12 mouse cellular contexts compared by ENCODE assay signal in genomic region chr2:38771478-38771797, GRCm38 (mm10). TPM values are rescaled to one million over a fixed set of nuclear protein-coding genes. Genes with fewer than 3 reads are reported as not detected.
DNase-seq lines count a peak whose midpoint lies in the region; ATAC-seq and TF ChIP-seq lines count a peak whose summit lies in the region.
"Had no signal": no experiment of that assay in that cellular context is flagged by ENCODE, and none has a peak within 500 bp of the region (broad histone marks: within the 10 kb centered on the region; RNA-seq: fewer than 3 reads in every experiment).

No protein-coding gene starts in this region.

- no peak for TF ChIP-seq EP300 in stomach, postnatal 0 days (optimal IDR thresholded peaks at IDR 0.05)

- no peak overlapping the region for H3K9ac ChIP-seq in lung, embryonic 16.5 days (ENCODE audit: low read length)
- H3K9ac ChIP-seq in stomach, postnatal 0 days (ENCODE audit: low read length), result no peak overlapping the region
- H3K9ac ChIP-seq: hindbrain, embryonic 12.5 days; liver, embryonic 12.5 days had no signal

- no peak for TF ChIP-seq CTCF in stomach, postnatal 0 days (IDR thresholded peaks at IDR 0.05; ENCODE audit: low read depth)

- 19% methylated on average over 2 of the region's 2 CpGs for WGBS in lung, embryonic 16.5 days
- WGBS in stomach, postnatal 0 days, result 28% methylated on average over 2 of the region's 2 CpGs

- H3K4me2 ChIP-seq in lung, embryonic 16.5 days (ENCODE audit: low read depth, low read length), result no peak overlapping the region
- H3K4me2 ChIP-seq in stomach, postnatal 0 days (replicated peaks; ENCODE audit: low read depth), result no peak overlapping the region
- H3K4me2 ChIP-seq: hindbrain, embryonic 12.5 days; liver, embryonic 12.5 days had no signal

- no peaks in the 10 kb centered on the region for H3K36me3 ChIP-seq in lung, embryonic 16.5 days (ENCODE audit: control insufficient read depth, insufficient read depth, low read length)
- no peaks in the 10 kb centered on the region for H3K36me3 ChIP-seq in stomach, postnatal 0 days (ENCODE audit: control insufficient read depth, insufficient read depth, low read length)
- H3K36me3 ChIP-seq: hindbrain, embryonic 12.5 days; liver, embryonic 12.5 days had no signal

- H3K27me3 ChIP-seq in lung, embryonic 16.5 days (ENCODE audit: control insufficient read depth, insufficient read depth, low read depth, low read length), result no peaks in the 10 kb centered on the region
- H3K27me3 ChIP-seq in stomach, postnatal 0 days (ENCODE audit: control insufficient read depth, insufficient read depth, low read length), result no peaks in the 10 kb centered on the region
- H3K27me3 ChIP-seq: hindbrain, embryonic 12.5 days; liver, embryonic 12.5 days had no signal

- H3K4me1 ChIP-seq in lung, embryonic 16.5 days (replicated peaks; ENCODE audit: control insufficient read depth, insufficient read depth, low read length), result peaks cover 7% of the 10 kb centered on the region; the same call in 1 of the 2 replicates
- no peaks in the 10 kb centered on the region for H3K4me1 ChIP-seq in stomach, postnatal 0 days (replicated peaks; ENCODE audit: control insufficient read depth, insufficient read depth)
- H3K4me1 ChIP-seq: hindbrain, embryonic 12.5 days had no signal

- H3K4me3 ChIP-seq in lung, embryonic 16.5 days (ENCODE audit: low read length), result no peak overlapping the region
- no peak overlapping the region for H3K4me3 ChIP-seq in stomach, postnatal 0 days (ENCODE audit: low read depth, low read length)
- H3K4me3 ChIP-seq: hindbrain, embryonic 12.5 days; liver, embryonic 12.5 days had no signal

- DNase-seq in cerebellum, postnatal 10 days, result peak; percentile 15 to 38
- DNase-seq in cerebellum, adult 11-12 months, result no peak
- DNase-seq in lung, postnatal 25 days (ENCODE audit: low spot score), result no peak
- peak; percentile 77 for DNase-seq in hindlimb bud, embryonic 11.5 days (ENCODE audit: extremely low spot score, low read depth, low spot score)
- DNase-seq in stomach, postnatal 0 days (ENCODE audit: low spot score), result peak; percentile 32
- DNase-seq in right cerebral cortex, postnatal 10 days (ENCODE audit: low spot score in 2 of 2), result no peak
- no peak for DNase-seq in thymus, postnatal 14 days
- DNase-seq: midbrain, embryonic 14.5 days had no signal

- no peaks in the 10 kb centered on the region for H3K9me3 ChIP-seq in lung, embryonic 16.5 days (ENCODE audit: control insufficient read depth, low read length)
- no peaks in the 10 kb centered on the region for H3K9me3 ChIP-seq in stomach, postnatal 0 days (ENCODE audit: control insufficient read depth, low read length)
- H3K9me3 ChIP-seq: hindbrain, embryonic 12.5 days; liver, embryonic 12.5 days had no signal

- ATAC-seq in lung, embryonic 16.5 days (ENCODE audit: low read depth), result peak; percentile 77; the same call in 1 of the 2 replicates
- ATAC-seq in stomach, postnatal 0 days (ENCODE audit: low FRiP score, low TSS enrichment), result peak; percentile 47; the same call in 1 of the 2 replicates
- ATAC-seq: liver, embryonic 12.5 days had no signal

- H3K27ac ChIP-seq in lung, embryonic 16.5 days (ENCODE audit: low read length), result no peak overlapping the region
- no peak overlapping the region for H3K27ac ChIP-seq in stomach, postnatal 0 days (replicated peaks)
- H3K27ac ChIP-seq: hindbrain, embryonic 12.5 days; liver, embryonic 12.5 days had no signal

RNA-seq across cellular contexts. Expression of gene Nr5a1, which starts 57.1 kb away (rescaled TPM):
- polyA plus RNA-seq in lung, embryonic 16.5 days (2015; fragmentation: Nextera tagmentation; extraction: Ambion mirVana), result 0.21 TPM in 1 of 2 replicates, not detected in the other
- 0.28 and 0.33 TPM in 2 replicates for polyA plus RNA-seq in stomach, postnatal 0 days (2015; fragmentation: Nextera tagmentation; extraction: Ambion mirVana)
- polyA plus RNA-seq: cerebellum, adult 2 months; liver, embryonic 12.5 days; midbrain, embryonic 14.5 days had no signal

Comparison
In these comparisons a context has a peak if more than half of its experiments do, and no peak if none do; other contexts are left out.
1. DNase-seq: peak in cerebellum, postnatal 10 days (2 of 2), hindlimb bud, embryonic 11.5 days (single experiment) and stomach, postnatal 0 days (single experiment); none in cerebellum, adult 11-12 months (single experiment), lung, postnatal 25 days (single experiment), right cerebral cortex, postnatal 10 days (0 of 2) and thymus, postnatal 14 days (single experiment).